Mouse (Mus musculus): Measurements from ENCODE around the gene Kcnip4. TPM values are rescaled to one million over a fixed set of nuclear protein-coding genes. Genes with fewer than 3 reads are reported as not detected.

The Kcnip4 gene
- not detected in 2 replicates for polyA plus RNA-seq (2012)

DNA sequence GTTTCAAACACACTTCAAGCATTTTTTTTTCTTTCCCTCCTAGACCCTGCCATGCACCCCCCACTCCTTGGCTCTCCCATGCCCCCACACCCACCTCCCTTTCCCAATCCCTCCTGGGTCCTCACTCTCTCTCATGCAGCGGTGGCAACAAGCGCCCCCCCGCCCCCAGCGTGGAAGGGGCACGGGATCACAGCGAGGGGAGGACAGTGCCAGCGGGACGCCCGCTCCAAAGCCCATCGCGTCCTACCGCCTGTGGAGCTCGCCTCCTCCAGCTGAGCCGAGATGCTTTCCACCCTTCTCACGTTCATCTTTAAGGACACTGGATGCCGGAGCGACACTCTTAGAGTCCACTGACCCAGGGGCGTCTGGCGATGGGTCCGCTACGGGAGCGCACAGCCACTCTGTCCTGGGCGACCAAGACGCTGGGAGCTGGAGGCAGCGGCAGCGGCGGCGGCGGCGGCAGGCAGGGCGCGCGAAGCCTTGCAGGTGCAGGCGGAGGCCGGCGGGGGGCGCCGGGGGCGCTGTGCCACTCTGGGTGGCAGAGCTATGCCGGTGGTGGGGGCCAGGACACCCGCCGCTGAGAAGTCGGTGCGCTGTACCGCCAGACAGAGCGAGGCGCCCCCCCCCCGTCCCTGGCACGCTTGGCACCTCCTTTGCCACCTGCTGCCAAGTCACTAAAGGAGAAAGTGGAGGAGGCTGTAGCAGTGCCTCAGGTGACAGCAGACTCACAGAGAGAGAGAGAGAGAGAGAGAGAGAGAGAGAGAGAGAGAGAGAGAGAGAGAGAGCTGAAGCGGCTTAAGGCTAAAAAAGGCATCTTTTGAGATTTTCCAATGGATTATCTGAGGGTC lies at the start of gene Kcnip4:
Gene Kcnip4, minus strand, starts transcription at position 514 of the 848 bp plus-strand sequence.
- no peaks in the 10 kb centered on the region for H3K4me1 ChIP-seq (ENCODE audit: control insufficient read depth)
- H3K27me3 ChIP-seq (ENCODE audit: control insufficient read depth), result peaks cover 14% of the 10 kb centered on the region
- TF ChIP-seq GATA1 (IDR thresholded peaks at IDR 0.05; ENCODE audit: low read length), result no peak
- TF ChIP-seq TAL1 (IDR thresholded peaks at IDR 0.05; ENCODE audit: low read length), result no peak
- H3K36me3 ChIP-seq (ENCODE audit: control insufficient read depth), result no peaks in the 10 kb centered on the region
- H3K9me3 ChIP-seq (ENCODE audit: control insufficient read depth, low read length), result peaks cover 6% of the 10 kb centered on the region; the same call in 1 of the 2 replicates
- no peak within 1 kb of the TSS for H3K4me3 ChIP-seq (replicated peaks)

DNA sequence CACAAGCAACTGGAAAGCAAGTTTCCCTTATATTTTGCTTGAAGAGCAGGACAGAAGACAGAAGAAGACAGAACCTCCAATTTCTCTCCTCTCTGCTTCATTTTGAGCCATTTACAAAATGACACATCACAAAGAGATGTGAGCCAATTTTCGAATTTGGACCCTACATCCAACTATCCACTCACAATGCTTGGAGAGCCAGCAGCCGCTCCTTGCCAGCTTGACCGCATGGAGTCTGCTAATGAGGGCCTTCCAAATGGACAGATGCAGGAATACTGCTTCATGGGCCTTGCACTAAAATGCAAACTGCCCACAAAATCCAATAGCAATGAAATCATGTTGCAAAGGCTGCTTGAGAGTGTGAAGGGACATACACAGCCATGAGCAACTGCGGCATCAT lies 47.2 kb upstream of the Kcnip4 start:
- Histone ChIP-seq H3K27me3 (ENCODE audit: control insufficient read depth) (no peaks in the 10 kb centered on the region), H3K9me3 (ENCODE audit: control insufficient read depth, low read length) (no peaks in the 10 kb centered on the region), H3K36me3 (ENCODE audit: control insufficient read depth) (no peaks in the 10 kb centered on the region), H3K4me1 (ENCODE audit: control insufficient read depth) (no peaks in the 10 kb centered on the region), H3K4me3 (replicated peaks) (no peak overlapping the region)
- no peak for TF ChIP-seq GATA1 (IDR thresholded peaks at IDR 0.05; ENCODE audit: low read length)
- no peak for TF ChIP-seq TAL1 (IDR thresholded peaks at IDR 0.05; ENCODE audit: low read length)

DNA sequence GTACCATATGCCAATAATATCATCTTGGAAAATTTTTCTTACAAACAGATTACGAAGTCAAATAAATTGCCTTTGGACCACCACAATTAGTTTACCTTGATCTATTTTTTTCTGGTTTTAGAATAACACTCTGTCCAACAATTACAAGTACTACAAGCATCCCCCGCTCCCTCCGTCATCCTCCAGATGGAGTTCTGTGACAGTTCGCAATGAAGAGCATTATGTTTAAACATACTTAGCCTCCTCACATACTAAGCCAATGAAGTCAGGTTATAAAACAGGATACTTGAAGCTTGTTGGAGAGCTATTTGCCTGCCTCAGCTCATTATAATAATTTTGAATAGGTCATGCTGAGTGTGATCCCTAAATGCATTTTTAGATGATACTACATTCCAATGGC lies 39.0 kb upstream of the Kcnip4 start:
- no peak for TF ChIP-seq TAL1 (IDR thresholded peaks at IDR 0.05; ENCODE audit: low read length)
- no peak for TF ChIP-seq GATA1 (IDR thresholded peaks at IDR 0.05; ENCODE audit: low read length)

DNA sequence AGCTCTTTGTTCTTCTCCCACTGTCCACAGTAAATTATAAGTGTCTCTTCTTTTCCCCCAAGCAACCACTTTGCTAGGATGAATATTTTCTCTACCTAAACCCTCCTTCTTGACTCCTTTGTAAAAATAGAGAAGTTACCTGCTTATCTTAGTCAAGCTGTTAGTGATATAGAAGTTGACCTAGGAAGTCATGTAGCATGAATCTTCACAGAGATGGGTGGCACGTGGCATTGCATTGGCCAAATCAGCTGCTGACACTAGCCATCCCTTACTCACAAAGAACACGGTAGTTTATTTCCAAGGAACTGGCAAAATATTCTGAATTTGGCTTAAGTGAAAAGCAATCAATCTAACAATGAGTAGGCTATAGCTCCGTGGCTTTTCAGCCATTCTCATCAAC lies 32.7 kb upstream of the Kcnip4 start:
- Histone ChIP-seq H3K27me3 (ENCODE audit: control insufficient read depth) (no peaks in the 10 kb centered on the region), H3K4me1 (ENCODE audit: control insufficient read depth) (no peaks in the 10 kb centered on the region), H3K9me3 (ENCODE audit: control insufficient read depth, low read length) (no peaks in the 10 kb centered on the region; the same call in 1 of the 2 replicates), H3K36me3 (ENCODE audit: control insufficient read depth) (no peaks in the 10 kb centered on the region), H3K4me3 (replicated peaks) (no peak overlapping the region)
- TF ChIP-seq TAL1 (IDR thresholded peaks at IDR 0.05; ENCODE audit: low read length) (no peak), GATA1 (IDR thresholded peaks at IDR 0.05; ENCODE audit: low read length) (no peak)

More for the DNA sequence above, 39.0 kb upstream of the Kcnip4 start:
- H3K36me3 ChIP-seq (ENCODE audit: control insufficient read depth), result no peaks in the 10 kb centered on the region
- H3K4me1 ChIP-seq (ENCODE audit: control insufficient read depth), result no peaks in the 10 kb centered on the region
- peaks cover 2% of the 10 kb centered on the region; the same call in 1 of the 2 replicates for H3K9me3 ChIP-seq (ENCODE audit: control insufficient read depth, low read length)
- no peaks in the 10 kb centered on the region for H3K27me3 ChIP-seq (ENCODE audit: control insufficient read depth)
- H3K4me3 ChIP-seq (replicated peaks), result no peak overlapping the region

DNA sequence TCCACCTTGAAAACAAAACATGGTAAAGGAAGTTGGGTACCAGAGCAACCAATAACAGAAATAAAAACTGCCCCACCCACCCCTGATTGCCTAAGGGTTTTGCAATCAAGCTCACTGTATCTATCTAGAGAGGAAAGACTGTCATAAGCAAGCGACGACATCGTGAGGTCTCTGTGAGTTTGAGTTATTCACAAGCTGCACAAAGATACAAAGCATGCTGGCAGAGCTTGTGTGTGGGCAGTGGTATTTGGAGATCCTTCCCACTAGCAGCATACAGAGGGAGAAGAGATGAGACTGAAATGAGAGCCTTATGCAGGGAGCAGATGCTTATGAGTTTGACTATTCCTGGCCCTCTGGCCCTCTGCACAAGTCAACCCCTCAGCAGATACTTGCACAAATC lies 23.2 kb upstream of the Kcnip4 start:
- Histone ChIP-seq H3K27me3 (ENCODE audit: control insufficient read depth) (no peaks in the 10 kb centered on the region), H3K4me3 (replicated peaks) (no peak overlapping the region), H3K36me3 (ENCODE audit: control insufficient read depth) (no peaks in the 10 kb centered on the region), H3K9me3 (ENCODE audit: control insufficient read depth, low read length) (peaks cover 2% of the 10 kb centered on the region), H3K4me1 (ENCODE audit: control insufficient read depth) (no peaks in the 10 kb centered on the region)
- TF ChIP-seq TAL1 (IDR thresholded peaks at IDR 0.05; ENCODE audit: low read length), result no peak
- no peak for TF ChIP-seq GATA1 (IDR thresholded peaks at IDR 0.05; ENCODE audit: low read length)

DNA sequence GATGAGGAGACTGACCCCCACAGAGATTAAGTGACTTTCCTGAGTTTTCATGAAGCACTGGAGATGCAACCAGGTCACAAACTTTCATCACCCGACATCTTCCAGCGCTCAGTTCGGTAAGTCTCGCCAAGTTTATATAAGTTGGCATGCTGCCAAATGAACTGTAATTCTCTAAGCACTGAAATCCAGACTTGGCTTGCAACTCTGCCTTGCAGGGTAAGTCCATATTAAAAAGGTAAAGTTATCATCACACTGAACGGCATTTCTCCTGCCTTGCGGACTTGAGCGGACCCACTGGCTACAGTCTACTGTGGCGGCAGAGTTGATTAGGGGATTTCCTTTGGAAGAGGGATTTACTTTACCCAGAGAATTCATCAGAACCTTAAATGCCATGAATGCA lies 4.7 kb upstream of the Kcnip4 start:
- no peaks in the 10 kb centered on the region for H3K36me3 ChIP-seq (ENCODE audit: control insufficient read depth)
- H3K4me3 ChIP-seq (replicated peaks), result no peak overlapping the region
- H3K9me3 ChIP-seq (ENCODE audit: control insufficient read depth, low read length), result peaks cover 5% of the 10 kb centered on the region; the same call in 1 of the 2 replicates
- H3K27me3 ChIP-seq (ENCODE audit: control insufficient read depth), result peaks cover 11% of the 10 kb centered on the region
- no peaks in the 10 kb centered on the region for H3K4me1 ChIP-seq (ENCODE audit: control insufficient read depth)
- TF ChIP-seq GATA1 (IDR thresholded peaks at IDR 0.05; ENCODE audit: low read length) (no peak), TAL1 (IDR thresholded peaks at IDR 0.05; ENCODE audit: low read length) (no peak)

DNA sequence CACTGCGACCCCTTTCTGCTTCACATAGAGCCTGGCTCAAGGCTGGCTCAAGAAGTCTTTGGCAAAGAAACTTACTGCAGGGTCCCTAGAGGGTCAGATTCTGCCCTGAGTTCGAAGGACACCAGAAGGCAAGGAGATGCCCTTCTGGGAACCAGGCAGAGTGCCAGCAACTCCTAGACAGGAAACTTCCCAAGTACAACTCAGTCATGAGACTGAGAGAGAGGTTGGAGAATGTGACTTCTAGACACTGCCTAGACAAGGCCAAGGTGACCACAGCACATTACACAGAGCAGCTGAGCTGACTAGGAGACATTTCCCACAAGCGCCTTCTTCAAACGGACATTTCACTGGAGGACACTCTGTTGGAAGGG lies 520 bp upstream of the Kcnip4 start:
- Histone ChIP-seq H3K9me3 (ENCODE audit: control insufficient read depth, low read length) (peaks cover 6% of the 10 kb centered on the region; the same call in 1 of the 2 replicates), H3K27me3 (ENCODE audit: control insufficient read depth) (peaks cover 14% of the 10 kb centered on the region), H3K4me1 (ENCODE audit: control insufficient read depth) (no peaks in the 10 kb centered on the region), H3K36me3 (ENCODE audit: control insufficient read depth) (no peaks in the 10 kb centered on the region), H3K4me3 (replicated peaks) (no peak overlapping the region)
- TF ChIP-seq TAL1 (IDR thresholded peaks at IDR 0.05; ENCODE audit: low read length) (no peak), GATA1 (IDR thresholded peaks at IDR 0.05; ENCODE audit: low read length) (no peak)

DNA sequence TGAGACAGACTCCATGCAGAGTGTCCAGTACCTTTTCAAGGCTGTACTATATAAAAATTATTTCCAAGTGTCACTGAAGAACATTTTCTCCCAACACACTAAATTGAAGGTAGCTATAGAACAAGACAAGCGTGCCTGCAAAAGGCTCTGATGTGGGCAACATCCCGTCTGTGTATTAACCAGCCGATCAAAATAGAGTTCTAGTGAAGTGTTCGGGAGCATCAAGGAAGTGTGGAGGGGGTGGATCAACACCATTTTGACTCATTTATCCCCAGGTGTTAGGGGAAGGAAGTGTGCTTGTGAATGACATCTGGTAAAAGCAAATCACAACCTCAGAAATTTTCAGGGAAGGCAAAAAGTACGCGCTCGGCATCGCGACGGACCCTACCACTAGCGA lies 712 bp downstream of the Kcnip4 start:
- H3K9me3 ChIP-seq (ENCODE audit: control insufficient read depth, low read length), result peaks cover 6% of the 10 kb centered on the region; the same call in 1 of the 2 replicates
- TF ChIP-seq GATA1 (IDR thresholded peaks at IDR 0.05; ENCODE audit: low read length), result no peak
- no peak for TF ChIP-seq TAL1 (IDR thresholded peaks at IDR 0.05; ENCODE audit: low read length)
- no peaks in the 10 kb centered on the region for H3K36me3 ChIP-seq (ENCODE audit: control insufficient read depth)
- no peak overlapping the region for H3K4me3 ChIP-seq (replicated peaks)
- peaks cover 14% of the 10 kb centered on the region for H3K27me3 ChIP-seq (ENCODE audit: control insufficient read depth)
- H3K4me1 ChIP-seq (ENCODE audit: control insufficient read depth), result no peaks in the 10 kb centered on the region

DNA sequence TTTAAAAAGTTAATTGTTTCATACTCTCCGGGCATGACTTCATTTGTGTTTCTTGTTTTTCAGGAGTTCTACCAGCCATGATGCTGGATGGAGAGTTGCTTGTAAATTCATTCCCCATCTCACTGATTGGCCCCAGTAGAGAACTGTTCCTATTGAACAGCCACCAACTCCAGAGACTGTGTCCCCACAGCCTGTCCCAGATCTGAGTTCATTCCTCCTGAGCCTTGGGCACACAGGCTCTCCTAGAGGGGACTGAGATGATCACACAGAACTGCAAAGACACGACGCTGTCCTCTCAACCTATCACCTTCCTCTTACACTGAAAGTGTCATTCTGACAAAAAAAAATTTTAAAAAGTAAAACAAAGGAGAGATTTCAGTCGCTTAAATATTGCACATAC lies 1.7 kb downstream of the Kcnip4 start:
- H3K36me3 ChIP-seq (ENCODE audit: control insufficient read depth), result no peaks in the 10 kb centered on the region
- H3K9me3 ChIP-seq (ENCODE audit: control insufficient read depth, low read length), result peaks cover 6% of the 10 kb centered on the region; the same call in 1 of the 2 replicates
- H3K4me1 ChIP-seq (ENCODE audit: control insufficient read depth), result no peaks in the 10 kb centered on the region
- no peak overlapping the region for H3K4me3 ChIP-seq (replicated peaks)
- peaks cover 14% of the 10 kb centered on the region for H3K27me3 ChIP-seq (ENCODE audit: control insufficient read depth)
- TF ChIP-seq GATA1 (IDR thresholded peaks at IDR 0.05; ENCODE audit: low read length), result no peak
- no peak for TF ChIP-seq TAL1 (IDR thresholded peaks at IDR 0.05; ENCODE audit: low read length)
